Mouse (Mus musculus) heart, postnatal 0 days (tissue): Measurements from ENCODE around the gene Igf1r.

Experiments
- CTCF ChIP-seq: IDR thresholded peaks from 2 replicates; pipeline ENCODE4 v1.5.1; 2016; ENCODE audit warnings: antibody characterized with exemption, control low read depth, low read depth
- EP300 ChIP-seq: IDR thresholded peaks from 2 replicates; pipeline ENCODE4 v1.6.1; 2016; ENCODE audit warnings: antibody characterized with exemption, low read depth

- TF ChIP-seq EP300, result no peak
- TF ChIP-seq CTCF, result no peak
Measured at GRCm38 (mm10) chr7:68085338-68085737, 132.7 kb downstream of the Igf1r start.
